Mouse (Mus musculus) lung, adult 2 months (tissue): ENCODE measurements around the gene Shisa6.

ENCODE experiments used
- CTCF ChIP-seq: fragments of 200-500 bp; IDR thresholded peaks from 2 replicates; pipeline ENCODE4 v1.5.1; 2011; ENCODE audit warnings: mild to moderate bottlenecking, low read length, control low read depth; ENCODE audit not compliant: insufficient read depth
- POLR2A ChIP-seq: fragments of 200-500 bp; IDR thresholded peaks from 2 replicates; pipeline ENCODE4 v1.6.1; 2011; ENCODE audit warnings: low read depth, mild to moderate bottlenecking, control low read depth, low read length, borderline replicate concordance; ENCODE audit errors: extremely low read depth

DNA sequence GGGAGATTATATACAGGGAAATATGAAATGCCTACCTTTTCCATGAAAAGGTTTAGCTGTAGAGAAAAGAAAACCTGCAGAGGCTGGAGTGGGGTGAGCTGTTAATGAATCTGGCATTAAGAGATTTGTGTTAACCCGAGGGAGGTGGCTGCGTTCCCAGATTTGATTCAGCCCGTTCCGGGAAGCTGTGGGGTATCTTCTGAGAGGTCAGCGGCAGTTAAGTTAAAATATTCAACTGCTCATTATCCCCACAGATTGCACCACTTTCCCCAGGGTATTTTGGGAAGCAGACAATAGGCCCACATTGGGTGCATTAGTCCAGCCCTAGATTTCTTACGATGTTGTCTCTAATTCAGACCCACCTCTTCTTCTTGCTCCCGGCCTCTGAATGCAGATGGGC is 213.0 kb downstream of the Shisa6 start:
- TF ChIP-seq CTCF (no peak), POLR2A (no peak)
